In genomic region chr14:54572790-54573736, GRCm38 (mm10) we compare ENCODE assay signal across 8 mouse cellular contexts. TPM values are rescaled to one million over a fixed set of nuclear protein-coding genes. Genes with fewer than 3 reads are reported as not detected.
DNase-seq lines count a peak whose midpoint lies in the region; ATAC-seq and TF ChIP-seq lines count a peak whose summit lies in the region.

No protein-coding gene starts in this region.

- peak overlapping the region; percentile 63 for H3K4me3 ChIP-seq in heart, embryonic 16.5 days (ENCODE audit: low read length)
- H3K4me3 ChIP-seq in limb, embryonic 10.5 days = peak overlapping the region; percentile 98
- peak overlapping the region; percentile 51; the same call in 1 of the 2 replicates for H3K4me3 ChIP-seq in midbrain, embryonic 14.5 days (replicated peaks; ENCODE audit: low read depth, low read length)
- no peak overlapping the region for H3K4me3 ChIP-seq in thymus, adult 2 months (ENCODE audit: control insufficient read depth, insufficient read depth, low read length)

- WGBS in heart, embryonic 16.5 days = 17% methylated on average over 14 of the region's 14 CpGs
- WGBS in limb, embryonic 10.5 days = 30% methylated on average over 14 of the region's 14 CpGs
- WGBS in midbrain, embryonic 14.5 days = 5% methylated on average over 14 of the region's 14 CpGs
- 82% methylated on average over 14 of the region's 14 CpGs for WGBS in thymus, adult 2 months

- DNase-seq in 3T3-L1 (ENCODE audit: low read depth, low spot score) = peak; percentile 91
- peak; percentile 65 for DNase-seq in adrenal gland, postnatal 25 days
- peak; percentile 68 for DNase-seq in limb, embryonic 10.5 days (ENCODE audit: low spot score)
- DNase-seq in midbrain, embryonic 14.5 days = peak; percentile 74
- DNase-seq in thymus, adult 2 months = no peak
- no peak for DNase-seq in right cerebral cortex, postnatal 10 days (ENCODE audit: low spot score in 2 of 2)

- no peak for TF ChIP-seq POLR2A in thymus, adult 2 months (IDR thresholded peaks at IDR 0.05; ENCODE audit: control insufficient read depth, extremely low read depth, insufficient read depth, low read length, poor library complexity)

- H3K27me3 ChIP-seq in heart, embryonic 16.5 days (ENCODE audit: control insufficient read depth, insufficient read depth, low read length) = no peaks in the 10 kb centered on the region
- no peaks in the 10 kb centered on the region for H3K27me3 ChIP-seq in limb, embryonic 10.5 days (ENCODE audit: low read depth, poor library complexity, severe bottlenecking)
- H3K27me3 ChIP-seq in midbrain, embryonic 14.5 days (ENCODE audit: control insufficient read depth, insufficient read depth, low read length) = peaks cover 23% of the 10 kb centered on the region
- H3K27me3 ChIP-seq in thymus, adult 2 months (ENCODE audit: control insufficient read depth, insufficient read depth, low read length) = peaks cover 21% of the 10 kb centered on the region

- peak overlapping the region; percentile 88 for H3K9ac ChIP-seq in heart, embryonic 16.5 days (ENCODE audit: low read length)
- H3K9ac ChIP-seq in midbrain, embryonic 14.5 days (replicated peaks; ENCODE audit: low read length) = no peak overlapping the region; the same call in 1 of the 2 replicates

- no peaks in the 10 kb centered on the region for H3K9me3 ChIP-seq in heart, embryonic 16.5 days (replicated peaks; ENCODE audit: control insufficient read depth, low read length)
- H3K9me3 ChIP-seq in limb, embryonic 10.5 days (replicated peaks) = no peaks in the 10 kb centered on the region
- H3K9me3 ChIP-seq in midbrain, embryonic 14.5 days (ENCODE audit: control insufficient read depth, low read length) = no peaks in the 10 kb centered on the region

- peak; percentile 42 for ATAC-seq in heart, embryonic 16.5 days (replicated peaks; ENCODE audit: extremely low read depth, insufficient read depth, low FRiP score)
- ATAC-seq in midbrain, embryonic 14.5 days (ENCODE audit: low FRiP score, low TSS enrichment) = peak; percentile 54
- ATAC-seq in activated CD4-positive, CD25-positive, alpha-beta regulatory T cell, adult 4 months = no peak

- peaks cover 48% of the 10 kb centered on the region for H3K4me1 ChIP-seq in heart, embryonic 16.5 days (ENCODE audit: control insufficient read depth, insufficient read depth, low read length)
- peaks cover 60% of the 10 kb centered on the region for H3K4me1 ChIP-seq in limb, embryonic 10.5 days
- peaks cover 32% of the 10 kb centered on the region for H3K4me1 ChIP-seq in midbrain, embryonic 14.5 days (ENCODE audit: control insufficient read depth, insufficient read depth, low read length)
- H3K4me1 ChIP-seq in thymus, adult 2 months (replicated peaks; ENCODE audit: control insufficient read depth, insufficient read depth, low read length) = peaks cover 24% of the 10 kb centered on the region

- peaks cover 21% of the 10 kb centered on the region for H3K36me3 ChIP-seq in heart, embryonic 16.5 days (ENCODE audit: control insufficient read depth, insufficient read depth)
- peaks cover 68% of the 10 kb centered on the region for H3K36me3 ChIP-seq in limb, embryonic 10.5 days
- peaks cover 3% of the 10 kb centered on the region; the same call in 1 of the 2 replicates for H3K36me3 ChIP-seq in midbrain, embryonic 14.5 days (ENCODE audit: control insufficient read depth, insufficient read depth, low read length)
- H3K36me3 ChIP-seq in thymus, adult 2 months (ENCODE audit: control insufficient read depth, insufficient read depth, low read length) = no peaks in the 10 kb centered on the region

- peak overlapping the region; percentile 86 for H3K4me2 ChIP-seq in heart, embryonic 16.5 days (ENCODE audit: low read depth, low read length)
- H3K4me2 ChIP-seq in midbrain, embryonic 14.5 days (ENCODE audit: low read length) = peak overlapping the region; percentile 64

- TF ChIP-seq CTCF in thymus, adult 2 months (IDR thresholded peaks at IDR 0.05; ENCODE audit: borderline replicate concordance, control insufficient read depth, extremely low read depth, insufficient read depth, low read length, poor library complexity) = no peak

- peak overlapping the region; percentile 92 for H3K27ac ChIP-seq in heart, embryonic 16.5 days (ENCODE audit: low read length)
- peak overlapping the region; percentile 76 for H3K27ac ChIP-seq in limb, embryonic 10.5 days
- H3K27ac ChIP-seq in midbrain, embryonic 14.5 days (replicated peaks; ENCODE audit: low read depth, low read length) = peak overlapping the region; percentile 60
- H3K27ac ChIP-seq in thymus, adult 2 months (ENCODE audit: control insufficient read depth, insufficient read depth, low read length) = no peak overlapping the region

RNA-seq across cellular contexts. Expression of gene Ajuba, which starts 4.3 kb away (rescaled TPM):
- 19.6 and 24.2 TPM in 2 replicates for total RNA-seq in adrenal gland, postnatal 25 days (2021)
- polyA plus RNA-seq in heart, embryonic 16.5 days (2015; fragmentation: Nextera tagmentation; extraction: Ambion mirVana) = 24.9 and 25.5 TPM in 2 replicates
- 70.1 and 75.3 TPM in 2 replicates for polyA plus RNA-seq in limb, embryonic 10.5 days (2016; fragmentation: Nextera tagmentation; extraction: Ambion mirVana)
- 3.6 and 4.8 TPM in 2 replicates for polyA plus RNA-seq in midbrain, embryonic 14.5 days (2014; fragmentation: Nextera tagmentation; extraction: Ambion mirVana)
- polyA plus RNA-seq in activated CD4-positive, CD25-positive, alpha-beta regulatory T cell, adult 4 months (2017; shearing (Covaris generic)) = under 1 TPM in 1 of 2 experiments, not detected in 1; 0.20 TPM
- polyA plus RNA-seq in thymus, adult 2 months (2012; rRNA removed) = 13.9 and 17.6 TPM in 2 replicates

RNA-seq across cellular contexts. Expression of gene Haus4, which starts 18.6 kb away (rescaled TPM):
- 29.5 and 32.5 TPM in 2 replicates for total RNA-seq in adrenal gland, postnatal 25 days (2021)
- 39.7 and 47.0 TPM in 2 replicates for polyA plus RNA-seq in heart, embryonic 16.5 days (2015; fragmentation: Nextera tagmentation; extraction: Ambion mirVana)
- polyA plus RNA-seq in limb, embryonic 10.5 days (2016; fragmentation: Nextera tagmentation; extraction: Ambion mirVana) = 57.5 and 63.0 TPM in 2 replicates
- 13.3 and 14.7 TPM in 2 replicates for polyA plus RNA-seq in midbrain, embryonic 14.5 days (2014; fragmentation: Nextera tagmentation; extraction: Ambion mirVana)
- 10 to 100 TPM; 30.2 to 33.5 TPM for polyA plus RNA-seq in activated CD4-positive, CD25-positive, alpha-beta regulatory T cell, adult 4 months (2017; shearing (Covaris generic))
- 47.2 and 61.5 TPM in 2 replicates for polyA plus RNA-seq in thymus, adult 2 months (2012; rRNA removed)

RNA-seq across cellular contexts. Expression of gene 4931414P19Rik, which starts 32.7 kb away (rescaled TPM):
- 7.9 and 12.2 TPM in 2 replicates for total RNA-seq in adrenal gland, postnatal 25 days (2021)
- polyA plus RNA-seq in heart, embryonic 16.5 days (2015; fragmentation: Nextera tagmentation; extraction: Ambion mirVana) = 6.7 and 7.8 TPM in 2 replicates
- 11.1 and 13.5 TPM in 2 replicates for polyA plus RNA-seq in limb, embryonic 10.5 days (2016; fragmentation: Nextera tagmentation; extraction: Ambion mirVana)
- polyA plus RNA-seq in midbrain, embryonic 14.5 days (2014; fragmentation: Nextera tagmentation; extraction: Ambion mirVana) = 5.4 and 6.1 TPM in 2 replicates
- polyA plus RNA-seq in activated CD4-positive, CD25-positive, alpha-beta regulatory T cell, adult 4 months (2017; shearing (Covaris generic)) = 1 to 10 TPM; 2.3 TPM
- 8.7 and 9.8 TPM in 2 replicates for polyA plus RNA-seq in thymus, adult 2 months (2012; rRNA removed)

RNA-seq across cellular contexts. Expression of gene Psmb5, which starts 44.8 kb away (rescaled TPM):
- total RNA-seq in adrenal gland, postnatal 25 days (2021) = 360 and 367 TPM in 2 replicates
- 358 and 367 TPM in 2 replicates for polyA plus RNA-seq in heart, embryonic 16.5 days (2015; fragmentation: Nextera tagmentation; extraction: Ambion mirVana)
- polyA plus RNA-seq in limb, embryonic 10.5 days (2016; fragmentation: Nextera tagmentation; extraction: Ambion mirVana) = 508 and 553 TPM in 2 replicates
- 409 and 454 TPM in 2 replicates for polyA plus RNA-seq in midbrain, embryonic 14.5 days (2014; fragmentation: Nextera tagmentation; extraction: Ambion mirVana)
- polyA plus RNA-seq in activated CD4-positive, CD25-positive, alpha-beta regulatory T cell, adult 4 months (2017; shearing (Covaris generic)) = 100 to 1,000 TPM; 178 to 210 TPM
- 239 and 266 TPM in 2 replicates for polyA plus RNA-seq in thymus, adult 2 months (2012; rRNA removed)

RNA-seq across cellular contexts. Expression of gene Psmb11, which starts 48.2 kb away (rescaled TPM):
- not detected in 2 replicates for total RNA-seq in adrenal gland, postnatal 25 days (2021)
- polyA plus RNA-seq in heart, embryonic 16.5 days (2015; fragmentation: Nextera tagmentation; extraction: Ambion mirVana) = 9.5 and 22.3 TPM in 2 replicates
- 0.13 and 0.14 TPM in 2 replicates for polyA plus RNA-seq in limb, embryonic 10.5 days (2016; fragmentation: Nextera tagmentation; extraction: Ambion mirVana)
- polyA plus RNA-seq in midbrain, embryonic 14.5 days (2014; fragmentation: Nextera tagmentation; extraction: Ambion mirVana) = 0.18 TPM in 1 of 2 replicates, not detected in the other
- not detected for polyA plus RNA-seq in activated CD4-positive, CD25-positive, alpha-beta regulatory T cell, adult 4 months (2017; shearing (Covaris generic))
- 67.6 and 92.4 TPM in 2 replicates for polyA plus RNA-seq in thymus, adult 2 months (2012; rRNA removed)

Comparison
In these comparisons a context has a peak if more than half of its experiments do, and no peak if none do; other contexts are left out.
1. DNase-seq: peak in 3T3-L1 (single experiment), adrenal gland, postnatal 25 days (single experiment), limb, embryonic 10.5 days (single experiment) and midbrain, embryonic 14.5 days (single experiment); none in thymus, adult 2 months (single experiment) and right cerebral cortex, postnatal 10 days (0 of 2).